Mouse (Mus musculus) liver, adult (tissue): ENCODE measurements around the gene Hoxd10.

Experiments
- GATA4 ChIP-seq: IDR thresholded peaks from 2 replicates; pipeline ENCODE4 v1.6.1; 2014; ENCODE audit warnings: mild to moderate bottlenecking, low read length; ENCODE audit not compliant: insufficient replicate concordance

Gene Hoxd10

GRCm38 (mm10) chr2:74720955-74721491 lies 29.3 kb downstream of the Hoxd10 start:
- TF ChIP-seq GATA4: no peak

GRCm38 (mm10) chr2:74721882-74722281 lies 30.2 kb downstream of the Hoxd10 start:
- TF ChIP-seq GATA4: no peak

- TF ChIP-seq GATA4: no peak
Observed at GRCm38 (mm10) chr2:74722949-74723348, 31.2 kb downstream of the Hoxd10 start.

- no peak for TF ChIP-seq GATA4
Observed at GRCm38 (mm10) chr2:74724244-74725015, 32.7 kb downstream of the Hoxd10 start.

GRCm38 (mm10) chr2:74725171-74725570 lies 33.4 kb downstream of the Hoxd10 start:
- TF ChIP-seq GATA4: no peak

- TF ChIP-seq GATA4: no peak
Observed at GRCm38 (mm10) chr2:74726551-74726950, 34.8 kb downstream of the Hoxd10 start, which contains the start of gene Gm28230. Gm28230 (plus strand) TSS chr2:74726728.

GRCm38 (mm10) chr2:74726973-74727639 lies 35.4 kb downstream of the Hoxd10 start:
- no peak for TF ChIP-seq GATA4

GRCm38 (mm10) chr2:74727640-74728302 lies 36.0 kb downstream of the Hoxd10 start:
- no peak for TF ChIP-seq GATA4

- no peak for TF ChIP-seq GATA4
Observed at GRCm38 (mm10) chr2:74728303-74728680, 36.6 kb downstream of the Hoxd10 start.

- TF ChIP-seq GATA4: no peak
Observed at GRCm38 (mm10) chr2:74730331-74730730, 38.6 kb downstream of the Hoxd10 start.

- no peak for TF ChIP-seq GATA4
Observed at GRCm38 (mm10) chr2:74731055-74731454, 39.3 kb downstream of the Hoxd10 start.

GRCm38 (mm10) chr2:74731799-74732512 lies 40.2 kb downstream of the Hoxd10 start:
- TF ChIP-seq GATA4: no peak

GRCm38 (mm10) chr2:74732513-74733316 lies 41.0 kb downstream of the Hoxd10 start:
- TF ChIP-seq GATA4: no peak

- no peak for TF ChIP-seq GATA4
Observed at GRCm38 (mm10) chr2:74733317-74733661, 41.6 kb downstream of the Hoxd10 start.
